Mouse (Mus musculus): ENCODE measurements around the gene Nr2e3. TPM values are rescaled to one million over a fixed set of nuclear protein-coding genes. Genes with fewer than 3 reads are reported as not detected.

Nr2e3 gene
- total RNA-seq (2014; fragmentation: Nextera tagmentation) (not detected in 2 replicates), total RNA-seq (2017) (0.27 TPM in 1 of 2 replicates, not detected in the other), polyA plus RNA-seq (2012) (not detected in 2 replicates)

- Histone ChIP-seq H3K4me3 (ENCODE audit: low read depth, low read length) (no peak within 1 kb of the TSS), H3K27me3 (ENCODE audit: insufficient read depth, low read length) (peaks cover 33% of the 10 kb centered on the region), H3K9me3 (replicated peaks) (no peaks in the 10 kb centered on the region), H3K4me1 (ENCODE audit: insufficient read depth, low read depth, low read length) (no peaks in the 10 kb centered on the region), H3K36me3 (replicated peaks) (no peaks in the 10 kb centered on the region)
- ATAC-seq (ENCODE audit: extremely low read depth, insufficient number of reproducible peaks, low FRiP score, poor library complexity, severe bottlenecking) (no peak), DNase-seq (ENCODE audit: low spot score) (no peak)
- no peak for TF ChIP-seq TAL1 (conservative IDR thresholded peaks at IDR 0.05; ENCODE audit: low read depth, low read length)
- TF ChIP-seq GATA1 (IDR thresholded peaks at IDR 0.05; ENCODE audit: borderline replicate concordance, low read length) = no peak
- no peak for TF ChIP-seq POLR2AphosphoS5 (IDR thresholded peaks at IDR 0.05; ENCODE audit: insufficient replicate concordance, low read depth, low read length)
- no peak for TF ChIP-seq CTCF (IDR thresholded peaks at IDR 0.05; ENCODE audit: low read depth, low read length)
- no peak for TF ChIP-seq GATA2 (IDR thresholded peaks at IDR 0.05; ENCODE audit: borderline replicate concordance, low read depth, low read length)
These were observed at the start of gene Nr2e3 for GRCm38 (mm10) chr9:59960559-59960958. TSS of gene Nr2e3 (minus strand) at chr9:59960659.

GRCm38 (mm10) chr9:60008936-60009335 lies 48.5 kb upstream of the Nr2e3 start:
- no peak for TF ChIP-seq POLR2AphosphoS5 (IDR thresholded peaks at IDR 0.05; ENCODE audit: insufficient replicate concordance, low read depth, low read length)
- TF ChIP-seq CTCF (IDR thresholded peaks at IDR 0.05; ENCODE audit: low read depth, low read length) = no peak
- no peak for TF ChIP-seq GATA2 (IDR thresholded peaks at IDR 0.05; ENCODE audit: borderline replicate concordance, low read depth, low read length)
- no peak for TF ChIP-seq TAL1 (conservative IDR thresholded peaks at IDR 0.05; ENCODE audit: low read depth, low read length)
- no peak for TF ChIP-seq GATA1 (IDR thresholded peaks at IDR 0.05; ENCODE audit: borderline replicate concordance, low read length)
- Histone ChIP-seq H3K9me3 (replicated peaks) (no peaks in the 10 kb centered on the region), H3K27me3 (ENCODE audit: insufficient read depth, low read length) (no peaks in the 10 kb centered on the region), H3K36me3 (replicated peaks) (no peaks in the 10 kb centered on the region), H3K4me1 (ENCODE audit: insufficient read depth, low read depth, low read length) (no peaks in the 10 kb centered on the region), H3K4me3 (ENCODE audit: low read depth, low read length) (no peak overlapping the region)
- no peak for DNase-seq (ENCODE audit: low spot score)
- no peak for ATAC-seq (ENCODE audit: extremely low read depth, insufficient number of reproducible peaks, low FRiP score, poor library complexity, severe bottlenecking)

- H3K27me3 ChIP-seq (ENCODE audit: insufficient read depth, low read length) = peaks cover 4% of the 10 kb centered on the region; the same call in 1 of the 2 replicates
- TF ChIP-seq GATA1 (IDR thresholded peaks at IDR 0.05; ENCODE audit: borderline replicate concordance, low read length) (no peak), POLR2AphosphoS5 (IDR thresholded peaks at IDR 0.05; ENCODE audit: insufficient replicate concordance, low read depth, low read length) (no peak), GATA2 (IDR thresholded peaks at IDR 0.05; ENCODE audit: borderline replicate concordance, low read depth, low read length) (no peak), TAL1 (conservative IDR thresholded peaks at IDR 0.05; ENCODE audit: low read depth, low read length) (no peak), CTCF (IDR thresholded peaks at IDR 0.05; ENCODE audit: low read depth, low read length) (no peak)
- no peaks in the 10 kb centered on the region for H3K36me3 ChIP-seq (replicated peaks)
- ATAC-seq (ENCODE audit: extremely low read depth, insufficient number of reproducible peaks, low FRiP score, poor library complexity, severe bottlenecking) (no peak), DNase-seq (ENCODE audit: low spot score) (no peak)
- H3K9me3 ChIP-seq (replicated peaks) = no peaks in the 10 kb centered on the region
- H3K4me3 ChIP-seq (ENCODE audit: low read depth, low read length) = no peak overlapping the region
- no peaks in the 10 kb centered on the region for H3K4me1 ChIP-seq (ENCODE audit: insufficient read depth, low read depth, low read length)
These were observed 41.9 kb upstream of the Nr2e3 start for GRCm38 (mm10) chr9:60002323-60002722.

GRCm38 (mm10) chr9:60001444-60001843 lies 41.0 kb upstream of the Nr2e3 start:
- Histone ChIP-seq H3K27me3 (ENCODE audit: insufficient read depth, low read length) (peaks cover 4% of the 10 kb centered on the region; the same call in 1 of the 2 replicates), H3K4me3 (ENCODE audit: low read depth, low read length) (no peak overlapping the region), H3K9me3 (replicated peaks) (no peaks in the 10 kb centered on the region), H3K4me1 (ENCODE audit: insufficient read depth, low read depth, low read length) (no peaks in the 10 kb centered on the region), H3K36me3 (replicated peaks) (no peaks in the 10 kb centered on the region)
- no peak for DNase-seq (ENCODE audit: low spot score)
- ATAC-seq (ENCODE audit: extremely low read depth, insufficient number of reproducible peaks, low FRiP score, poor library complexity, severe bottlenecking) = no peak
- TF ChIP-seq GATA2 (IDR thresholded peaks at IDR 0.05; ENCODE audit: borderline replicate concordance, low read depth, low read length) (no peak), GATA1 (IDR thresholded peaks at IDR 0.05; ENCODE audit: borderline replicate concordance, low read length) (no peak), CTCF (IDR thresholded peaks at IDR 0.05; ENCODE audit: low read depth, low read length) (no peak), TAL1 (conservative IDR thresholded peaks at IDR 0.05; ENCODE audit: low read depth, low read length) (no peak), POLR2AphosphoS5 (IDR thresholded peaks at IDR 0.05; ENCODE audit: insufficient replicate concordance, low read depth, low read length) (no peak)

- Histone ChIP-seq H3K36me3 (replicated peaks) (no peaks in the 10 kb centered on the region), H3K4me1 (ENCODE audit: insufficient read depth, low read depth, low read length) (no peaks in the 10 kb centered on the region), H3K4me3 (ENCODE audit: low read depth, low read length) (no peak overlapping the region), H3K27me3 (ENCODE audit: insufficient read depth, low read length) (peaks cover 4% of the 10 kb centered on the region; the same call in 1 of the 2 replicates), H3K9me3 (replicated peaks) (no peaks in the 10 kb centered on the region)
- no peak for ATAC-seq (ENCODE audit: extremely low read depth, insufficient number of reproducible peaks, low FRiP score, poor library complexity, severe bottlenecking)
- TF ChIP-seq CTCF (IDR thresholded peaks at IDR 0.05; ENCODE audit: low read depth, low read length) (no peak), TAL1 (conservative IDR thresholded peaks at IDR 0.05; ENCODE audit: low read depth, low read length) (no peak), GATA2 (IDR thresholded peaks at IDR 0.05; ENCODE audit: borderline replicate concordance, low read depth, low read length) (no peak), GATA1 (IDR thresholded peaks at IDR 0.05; ENCODE audit: borderline replicate concordance, low read length) (no peak), POLR2AphosphoS5 (IDR thresholded peaks at IDR 0.05; ENCODE audit: insufficient replicate concordance, low read depth, low read length) (no peak)
- no peak for DNase-seq (ENCODE audit: low spot score)
These were observed 37.3 kb upstream of the Nr2e3 start for GRCm38 (mm10) chr9:59997725-59998124.

GRCm38 (mm10) chr9:59991407-59991806 lies 30.9 kb upstream of the Nr2e3 start:
- no peaks in the 10 kb centered on the region for H3K9me3 ChIP-seq (replicated peaks)
- ATAC-seq (ENCODE audit: extremely low read depth, insufficient number of reproducible peaks, low FRiP score, poor library complexity, severe bottlenecking) = no peak
- no peaks in the 10 kb centered on the region for H3K36me3 ChIP-seq (replicated peaks)
- H3K4me3 ChIP-seq (ENCODE audit: low read depth, low read length) = no peak overlapping the region
- TF ChIP-seq POLR2AphosphoS5 (IDR thresholded peaks at IDR 0.05; ENCODE audit: insufficient replicate concordance, low read depth, low read length) = no peak
- no peak for TF ChIP-seq GATA2 (IDR thresholded peaks at IDR 0.05; ENCODE audit: borderline replicate concordance, low read depth, low read length)
- TF ChIP-seq TAL1 (conservative IDR thresholded peaks at IDR 0.05; ENCODE audit: low read depth, low read length) = no peak
- TF ChIP-seq CTCF (IDR thresholded peaks at IDR 0.05; ENCODE audit: low read depth, low read length) = no peak
- H3K4me1 ChIP-seq (ENCODE audit: insufficient read depth, low read depth, low read length) = no peaks in the 10 kb centered on the region
- H3K27me3 ChIP-seq (ENCODE audit: insufficient read depth, low read length) = peaks cover 5% of the 10 kb centered on the region; the same call in 1 of the 2 replicates
- no peak for DNase-seq (ENCODE audit: low spot score)
